8 mouse cellular contexts compared by ENCODE assay signal in the genomic region with DNA sequence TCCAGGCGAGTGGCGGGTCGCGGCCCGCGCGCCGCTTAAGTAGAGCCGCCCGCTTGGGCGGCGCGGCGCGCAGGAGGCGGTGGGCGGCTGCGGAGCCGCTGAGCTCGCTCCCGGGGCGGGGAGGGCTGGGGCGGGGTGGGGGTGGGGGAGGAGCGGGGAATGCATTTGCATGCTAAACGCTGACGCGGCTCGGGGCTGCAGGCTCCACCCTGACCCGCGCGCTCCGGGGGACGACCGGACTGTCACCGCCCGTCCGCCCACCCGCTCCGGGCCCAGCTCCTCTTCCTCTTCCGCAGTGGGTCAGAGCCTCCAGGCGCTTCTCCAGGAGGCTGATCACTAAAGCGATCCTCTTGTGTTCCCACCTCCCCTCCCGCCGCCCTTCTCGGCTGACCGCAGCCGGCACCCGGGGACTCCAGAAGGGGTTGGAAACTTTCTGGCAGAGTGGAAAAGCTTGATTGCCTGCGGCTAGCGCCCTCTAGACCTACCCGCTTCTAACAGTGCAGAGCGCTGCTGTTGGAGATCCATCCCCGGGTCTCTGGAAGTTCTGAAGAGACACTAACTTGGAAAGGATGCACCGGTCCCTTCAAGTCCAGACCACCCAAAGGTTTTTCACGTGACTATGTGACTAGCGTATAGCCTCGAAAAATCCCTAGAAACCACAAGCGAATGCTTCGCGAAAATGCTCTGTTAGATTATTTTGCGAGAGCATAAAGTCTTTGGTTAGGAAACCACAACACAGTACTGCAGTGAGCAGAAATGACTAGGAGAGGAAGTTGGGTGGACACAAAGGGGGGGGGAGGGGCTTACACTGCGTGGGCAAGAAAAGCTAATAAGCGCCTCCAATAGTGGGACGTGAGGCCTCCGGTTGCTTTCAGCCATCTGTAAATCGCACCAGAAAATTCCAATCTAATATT. TPM values are rescaled to one million over a fixed set of nuclear protein-coding genes. Genes with fewer than 3 reads are reported as not detected.
A peak's percentile ranks its signal among the peaks of the same experiment; 100 is the strongest.
DNase-seq lines count a peak whose midpoint lies in the region; ATAC-seq and TF ChIP-seq lines count a peak whose summit lies in the region.

A gene (minus strand): TSS at position 11 of the 914 bp plus-strand sequence.

- H3K27ac ChIP-seq in forebrain, embryonic 13.5 days = peak within 1 kb of the TSS; percentile 41; the same call in 1 of the 2 replicates
- H3K27ac ChIP-seq in heart, embryonic 16.5 days (ENCODE audit: low read length) = peak within 1 kb of the TSS; percentile 97
- peak within 1 kb of the TSS; percentile 52; the same call in 1 of the 2 replicates for H3K27ac ChIP-seq in liver, embryonic 14.5 days
- peak within 1 kb of the TSS; percentile 93 for H3K27ac ChIP-seq in stomach, embryonic 14.5 days (ENCODE audit: low read length)

- peak within 1 kb of the TSS; percentile 97 for H3K4me2 ChIP-seq in forebrain, embryonic 13.5 days
- peak within 1 kb of the TSS; percentile 100 for H3K4me2 ChIP-seq in heart, embryonic 16.5 days (ENCODE audit: low read depth, low read length)
- peak within 1 kb of the TSS; percentile 67 for H3K4me2 ChIP-seq in liver, embryonic 14.5 days (ENCODE audit: low read depth)
- H3K4me2 ChIP-seq in stomach, embryonic 14.5 days (replicated peaks; ENCODE audit: low read depth, low read length) = peak within 1 kb of the TSS; percentile 92

- ATAC-seq in forebrain, embryonic 13.5 days = peak; percentile 87
- ATAC-seq in heart, embryonic 16.5 days (replicated peaks; ENCODE audit: extremely low read depth, insufficient read depth, low FRiP score) = peak; percentile 94
- ATAC-seq in liver, embryonic 14.5 days (ENCODE audit: insufficient read depth) = peak; percentile 88
- ATAC-seq in stomach, embryonic 14.5 days (ENCODE audit: insufficient number of reproducible peaks, insufficient read depth, low FRiP score, low read depth) = peak; percentile 94

- peak within 1 kb of the TSS; percentile 65 for H3K4me3 ChIP-seq in forebrain, embryonic 13.5 days
- H3K4me3 ChIP-seq in heart, embryonic 16.5 days (ENCODE audit: low read length) = peak within 1 kb of the TSS; percentile 79
- H3K4me3 ChIP-seq in liver, embryonic 14.5 days (ENCODE audit: insufficient read depth in 1 of 2, low read depth in 2 of 2, low read length in 2 of 2) = peak within 1 kb of the TSS; percentile 57 to 59
- H3K4me3 ChIP-seq in stomach, embryonic 14.5 days (ENCODE audit: low read depth, low read length) = peak within 1 kb of the TSS; percentile 80

- peak; percentile 51 to 62 for DNase-seq in CD8-positive naive resting alpha-beta T cell, adult 2 months (ENCODE audit: low read depth in 2 of 2, low spot score in 2 of 2)
- DNase-seq in cerebellum, adult 11 months = peak; percentile 70
- DNase-seq in kidney, postnatal 14 days = peak; percentile 94
- DNase-seq in liver, embryonic 14.5 days (ENCODE audit: low read depth in 3 of 3, low spot score in 3 of 3) = peak; percentile 24 to 48 (median 29)
- peak; percentile 73 to 81 for DNase-seq in natural killer cell, adult 2 months (ENCODE audit: low spot score in 2 of 2)

- no peaks in the 10 kb centered on the region for H3K36me3 ChIP-seq in forebrain, embryonic 13.5 days (ENCODE audit: poor library complexity, severe bottlenecking)
- no peaks in the 10 kb centered on the region for H3K36me3 ChIP-seq in heart, embryonic 16.5 days (ENCODE audit: control insufficient read depth, insufficient read depth)
- no peaks in the 10 kb centered on the region for H3K36me3 ChIP-seq in liver, embryonic 14.5 days (replicated peaks; ENCODE audit: control insufficient read depth, insufficient read depth, low read depth)
- H3K36me3 ChIP-seq in stomach, embryonic 14.5 days (ENCODE audit: control insufficient read depth, insufficient read depth, low read length) = no peaks in the 10 kb centered on the region

- H3K4me1 ChIP-seq in forebrain, embryonic 13.5 days = peaks cover 18% of the 10 kb centered on the region
- H3K4me1 ChIP-seq in heart, embryonic 16.5 days (ENCODE audit: control insufficient read depth, insufficient read depth, low read length) = peaks cover 11% of the 10 kb centered on the region; the same call in 1 of the 2 replicates
- H3K4me1 ChIP-seq in liver, embryonic 14.5 days (replicated peaks; ENCODE audit: control insufficient read depth in 2 of 2, insufficient read depth in 2 of 2, low read length in 1 of 2) = peaks cover 0 to 3% of the 10 kb centered on the region in 2 experiments; a peak in 2 of 4 replicates
- H3K4me1 ChIP-seq in stomach, embryonic 14.5 days (ENCODE audit: control insufficient read depth, insufficient read depth, low read length) = no peaks in the 10 kb centered on the region

- H3K9me3 ChIP-seq in forebrain, embryonic 13.5 days (replicated peaks) = no peaks in the 10 kb centered on the region
- H3K9me3 ChIP-seq in heart, embryonic 16.5 days (replicated peaks; ENCODE audit: control insufficient read depth, low read length) = no peaks in the 10 kb centered on the region
- no peaks in the 10 kb centered on the region for H3K9me3 ChIP-seq in liver, embryonic 14.5 days (ENCODE audit: control insufficient read depth, low read length)
- no peaks in the 10 kb centered on the region for H3K9me3 ChIP-seq in stomach, embryonic 14.5 days (ENCODE audit: control insufficient read depth, low read depth, low read length)

- no peak for TF ChIP-seq EP300 in liver, embryonic 14.5 days (IDR thresholded peaks at IDR 0.05; ENCODE audit: low read depth)

- H3K27me3 ChIP-seq in forebrain, embryonic 13.5 days = peaks cover 23% of the 10 kb centered on the region
- H3K27me3 ChIP-seq in heart, embryonic 16.5 days (ENCODE audit: control insufficient read depth, insufficient read depth, low read length) = no peaks in the 10 kb centered on the region
- peaks cover 37% of the 10 kb centered on the region for H3K27me3 ChIP-seq in liver, embryonic 14.5 days (ENCODE audit: control insufficient read depth, insufficient read depth, low read length)
- no peaks in the 10 kb centered on the region for H3K27me3 ChIP-seq in stomach, embryonic 14.5 days (ENCODE audit: control insufficient read depth, insufficient read depth, low read length)

- WGBS in forebrain, embryonic 13.5 days = 2% methylated on average over 43 of the region's 66 CpGs
- WGBS in heart, embryonic 16.5 days = 2% methylated on average over 55 of the region's 66 CpGs
- WGBS in liver, embryonic 14.5 days (ENCODE audit: insufficient replicate concordance) = under 1% methylated on average over 52 of the region's 66 CpGs
- 2% methylated on average over 61 of the region's 66 CpGs for WGBS in stomach, embryonic 14.5 days

- peak; percentile 35; the same call in 1 of the 2 replicates for TF ChIP-seq CTCF in liver, embryonic 14.5 days (IDR thresholded peaks at IDR 0.05; ENCODE audit: low read depth)

- peak within 1 kb of the TSS; percentile 72 for H3K9ac ChIP-seq in forebrain, embryonic 13.5 days
- peak within 1 kb of the TSS; percentile 85 for H3K9ac ChIP-seq in heart, embryonic 16.5 days (ENCODE audit: low read length)
- H3K9ac ChIP-seq in liver, embryonic 14.5 days (replicated peaks) = no peak within 1 kb of the TSS; the same call in 1 of the 2 replicates
- peak within 1 kb of the TSS; percentile 55 for H3K9ac ChIP-seq in stomach, embryonic 14.5 days (replicated peaks; ENCODE audit: low read depth, low read length)

RNA-seq across cellular contexts. Expression of the gene that starts here (rescaled TPM):
- 3.4 and 5.4 TPM in 2 replicates for polyA plus RNA-seq in forebrain, embryonic 13.5 days (2015; fragmentation: Nextera tagmentation; extraction: Ambion mirVana)
- polyA plus RNA-seq in heart, embryonic 16.5 days (2015; fragmentation: Nextera tagmentation; extraction: Ambion mirVana) = 5.3 and 6.7 TPM in 2 replicates
- polyA plus RNA-seq in liver, embryonic 14.5 days (2012; rRNA removed) = 2.9 and 3.5 TPM in 2 replicates
- polyA plus RNA-seq in liver, embryonic 14.5 days (2014; fragmentation: Nextera tagmentation; extraction: Ambion mirVana) = 2.3 and 2.9 TPM in 2 replicates
- 23.2 and 28.4 TPM in 2 replicates for polyA plus RNA-seq in stomach, embryonic 14.5 days (2014; fragmentation: Nextera tagmentation; extraction: Ambion mirVana)

Comparison
In these comparisons a context has a peak if more than half of its experiments do, and no peak if none do; other contexts are left out.
1. Peak in every context shown above with its lines: DNase-seq, ATAC-seq, H3K4me3 ChIP-seq and H3K27ac ChIP-seq.
2. DNase-seq: peak in every context shown above with its lines; median percentile 94 in kidney, postnatal 14 days; 77 in natural killer cell, adult 2 months; 70 in cerebellum, adult 11 months; 56 in CD8-positive naive resting alpha-beta T cell, adult 2 months; 29 in liver, embryonic 14.5 days.
3. H3K27ac ChIP-seq: peak in every context shown above with its lines; median percentile 97 in heart, embryonic 16.5 days; 93 in stomach, embryonic 14.5 days; 52 in liver, embryonic 14.5 days; 41 in forebrain, embryonic 13.5 days.